Mouse (Mus musculus) heart, adult 2 months (tissue): ENCODE measurements around the gene Zfp352.
"Not testable (repeated sequence)": the region's sequence is repeated elsewhere in the genome, so short reads cannot be mapped to it uniquely, and the experiment has no call there.

Experiments
- CTCF ChIP-seq: fragments of 200-600 bp; IDR thresholded peaks from 2 replicates; pipeline ENCODE4 v1.8.1; 2022; ENCODE audit warnings: antibody characterized with exemption, mild to moderate bottlenecking, moderate library complexity
- EP300 ChIP-seq: fragments of 200-500 bp; IDR thresholded peaks from 2 replicates; pipeline ENCODE4 v1.6.1; 2011; ENCODE audit warnings: low read depth, low read length, control low read depth; ENCODE audit not compliant: insufficient read depth
- POLR2A ChIP-seq: fragments of 200-500 bp; IDR thresholded peaks from 2 replicates; pipeline ENCODE4 v1.6.1; 2011; ENCODE audit warnings: mild to moderate bottlenecking, low read depth, low read length, control low read depth; ENCODE audit not compliant: insufficient read depth

- not testable (repeated sequence) for TF ChIP-seq CTCF, EP300, POLR2A
Observed at GRCm38 (mm10) chr4:90235646-90236045, 17.0 kb downstream of the Zfp352 start.
